In the genomic region with DNA sequence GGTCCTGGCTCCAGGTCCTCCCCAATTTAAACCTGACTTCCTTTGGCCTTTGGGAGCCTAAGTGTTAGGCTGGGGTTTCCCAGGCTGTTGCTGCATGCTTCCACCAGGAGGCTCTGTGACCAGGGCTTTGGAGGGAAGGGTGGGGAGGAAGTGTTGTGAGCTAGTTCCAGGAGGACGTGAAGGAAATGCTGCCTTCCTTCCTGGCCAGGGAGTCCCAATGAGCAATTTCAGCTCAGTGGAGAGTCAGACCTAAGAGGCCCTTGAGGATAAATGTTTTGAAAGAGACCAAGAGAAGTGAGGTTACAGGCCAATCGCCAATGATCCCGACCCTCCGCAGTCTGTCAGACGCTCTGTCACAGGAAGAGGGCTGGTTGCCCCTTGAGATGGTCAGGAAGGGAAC, we compare ENCODE assay signal across 7 mouse cellular contexts. TPM values are rescaled to one million over a fixed set of nuclear protein-coding genes. Genes with fewer than 3 reads are reported as not detected.
DNase-seq lines count a peak whose midpoint lies in the region.

No protein-coding gene starts in this region.

- H3K4me1 ChIP-seq in hindbrain, embryonic 10.5 days (replicated peaks), result peaks cover 22% of the 10 kb centered on the region

- DNase-seq in T-cell, adult 2 months (ENCODE audit: low spot score), result peak; percentile 58
- peak; percentile 48 for DNase-seq in cerebellum, adult 8-10 months
- DNase-seq in forelimb bud, embryonic 11.5 days (ENCODE audit: low read depth, low spot score), result peak; percentile 51
- peak; percentile 58 for DNase-seq in hindbrain, embryonic 10.5 days (ENCODE audit: low spot score)
- DNase-seq in layer of hippocampus, postnatal 14 days (ENCODE audit: low spot score in 2 of 2), result peak; percentile 36 to 54
- DNase-seq in lung, postnatal 25 days (ENCODE audit: low spot score), result peak; percentile 92
- DNase-seq in skeletal muscle tissue, adult 2 months (ENCODE audit: low read depth, low spot score), result peak; percentile 66

- H3K4me3 ChIP-seq in hindbrain, embryonic 10.5 days, result peak overlapping the region; percentile 33

- H3K27me3 ChIP-seq in hindbrain, embryonic 10.5 days (ENCODE audit: insufficient read depth, poor library complexity, severe bottlenecking), result peaks cover 28% of the 10 kb centered on the region

- WGBS in hindbrain, embryonic 10.5 days, result 30% methylated on average over 5 of the region's 5 CpGs

- peak overlapping the region; percentile 66; the same call in 1 of the 2 replicates for H3K27ac ChIP-seq in hindbrain, embryonic 10.5 days

- H3K36me3 ChIP-seq in hindbrain, embryonic 10.5 days, result no peaks in the 10 kb centered on the region

- no peaks in the 10 kb centered on the region for H3K9me3 ChIP-seq in hindbrain, embryonic 10.5 days

RNA-seq across cellular contexts. Expression of gene Marc2, which starts 7.1 kb away (rescaled TPM):
- polyA plus RNA-seq in hindbrain, embryonic 10.5 days (2016; fragmentation: Nextera tagmentation; extraction: Ambion mirVana), result 85.9 and 87.8 TPM in 2 replicates
- total RNA-seq in layer of hippocampus, postnatal 14 days (2021), result 10 to 100 TPM; 93.0 to 97.6 TPM

RNA-seq across cellular contexts. Expression of gene C130074G19Rik, which starts 29.7 kb away (rescaled TPM):
- 0.64 and 0.72 TPM in 2 replicates for polyA plus RNA-seq in hindbrain, embryonic 10.5 days (2016; fragmentation: Nextera tagmentation; extraction: Ambion mirVana)
- 10 to 100 TPM in 1 of 2 experiments, 1 to 10 TPM in 1; 9.3 to 12.1 TPM for total RNA-seq in layer of hippocampus, postnatal 14 days (2021)

RNA-seq across cellular contexts. Expression of gene Marc1, which starts 42.2 kb away (rescaled TPM):
- polyA plus RNA-seq in hindbrain, embryonic 10.5 days (2016; fragmentation: Nextera tagmentation; extraction: Ambion mirVana), result 0.12 TPM in 1 of 2 replicates, not detected in the other
- total RNA-seq in layer of hippocampus, postnatal 14 days (2021), result under 1 TPM in 1 of 2 experiments, not detected in 1; 0.35 TPM

Comparison
In these comparisons a context has a peak if more than half of its experiments do, and no peak if none do; other contexts are left out.
1. Peak in every context shown above with its lines: DNase-seq, H3K4me3 ChIP-seq and H3K27ac ChIP-seq.